Mouse (Mus musculus) midbrain, embryonic 16.5 days (tissue): Measurements from ENCODE around the gene Gpa33. TPM values are rescaled to one million over a fixed set of nuclear protein-coding genes. Genes with fewer than 3 reads are reported as not detected.
"Not testable (repeated sequence)": the region's sequence is repeated elsewhere in the genome, so short reads cannot be mapped to it uniquely, and the experiment has no call there.

Source experiments
- ATAC-seq: fragments of 200-750 bp; cut with Nextera tagmentation; 2 replicates; pipeline ENCODE4 v1.8.0; 2017; ENCODE audit warnings: moderate TSS enrichment
- H3K27ac ChIP-seq: fragments of 300-500 bp; sonication (generic); 2 replicates; pipeline ENCODE4 v1.5.1; 2014; ENCODE audit warnings: mild to moderate bottlenecking, low read length, mixed read lengths
- H3K27me3 ChIP-seq: fragments of 300-500 bp; sonication (generic); 2 replicates; pipeline ENCODE4 v1.6.1; 2014; ENCODE audit warnings: low read depth, low read length, mixed read lengths; ENCODE audit not compliant: control insufficient read depth, insufficient read depth
- H3K36me3 ChIP-seq: fragments of 300-500 bp; sonication (generic); 2 replicates; pipeline ENCODE4 v1.6.1; 2014; ENCODE audit warnings: mild to moderate bottlenecking, low read length, moderate library complexity, mixed read lengths; ENCODE audit not compliant: control insufficient read depth, insufficient read depth
- H3K4me1 ChIP-seq: fragments of 300-500 bp; sonication (generic); 2 replicates; pipeline ENCODE4 v1.6.1; 2014; ENCODE audit warnings: mild to moderate bottlenecking, low read length, mixed read lengths; ENCODE audit not compliant: control insufficient read depth, insufficient read depth
- H3K4me2 ChIP-seq: fragments of 300-500 bp; sonication (generic); 2 replicates; pipeline ENCODE4 v1.6.1; 2014; ENCODE audit warnings: mild to moderate bottlenecking, low read length, mixed read lengths
- H3K4me3 ChIP-seq: fragments of 300-500 bp; sonication (generic); 2 replicates; pipeline ENCODE4 v1.5.1; 2014; ENCODE audit warnings: low read depth, mild to moderate bottlenecking, low read length, moderate library complexity, mixed read lengths
- H3K9ac ChIP-seq: fragments of 300-500 bp; sonication (generic); 2 replicates; pipeline ENCODE4 v1.6.1; 2014; ENCODE audit warnings: low read depth, low read length, mixed read lengths
- H3K9me3 ChIP-seq: fragments of 300-500 bp; sonication (generic); replicated peaks from 2 replicates; pipeline ENCODE4 v1.6.1; 2014; ENCODE audit warnings: mild to moderate bottlenecking, low read length, mixed read lengths; ENCODE audit not compliant: control insufficient read depth, poor library complexity, severe bottlenecking
- WGBS: fragments of 180-500 bp; shearing (Covaris S2); extraction: QIAGEN DNeasy Blood & Tissue Kit; methylation state at CpG from one replicate; pipeline ENCODE4 v1.1.7; 2014; 5-methylcytosine and 5-hydroxymethylcytosine counted together
- polyA plus RNA-seq: library from polyadenylated mRNA; unstranded; fragments of >200 nt; fragmentation: Nextera tagmentation; extraction: Ambion mirVana; gene quantifications from 2 replicates; pipeline ENCODE4 v1.2.1, GENCODE M21; 2015

The Gpa33 gene
- polyA plus RNA-seq, 1 experiment from 2014 or later: 0.08 TPM

DNA sequence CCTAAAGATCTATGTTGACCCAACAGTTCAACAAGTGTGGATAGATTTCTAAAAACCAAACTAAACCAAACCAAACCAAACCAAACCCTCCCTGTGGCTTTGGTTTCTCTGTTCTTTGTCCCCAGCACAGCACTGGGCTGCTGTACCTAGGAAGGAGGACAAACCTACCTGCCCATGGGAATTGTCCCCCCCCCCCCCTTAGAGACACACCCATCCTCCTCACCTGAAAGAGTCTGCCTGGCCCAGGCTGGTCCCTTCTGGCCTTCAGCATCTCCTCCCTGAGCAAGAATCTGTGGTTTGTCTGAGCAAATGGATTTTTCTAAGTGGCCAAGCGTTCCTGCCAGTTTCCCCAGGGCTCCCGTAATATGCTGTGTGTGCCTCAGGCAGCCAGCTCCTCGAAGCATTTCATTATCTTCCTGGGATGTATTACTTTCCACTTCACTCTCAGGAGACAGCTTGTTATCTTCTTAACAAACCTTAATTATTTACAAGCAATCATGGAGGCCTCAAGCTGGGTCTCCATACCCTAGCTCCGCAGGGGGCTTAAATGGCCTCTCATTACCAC, 9.7 kb downstream of the Gpa33 start:
- Histone ChIP-seq H3K36me3 (no peaks in the 10 kb centered on the region), H3K9me3 (no peaks in the 10 kb centered on the region; the same call in 1 of the 2 replicates), H3K9ac (no peak overlapping the region), H3K4me2 (no peak overlapping the region), H3K27me3 (no peaks in the 10 kb centered on the region), H3K4me1 (no peaks in the 10 kb centered on the region; the same call in 1 of the 2 replicates), H3K4me3 (no peak overlapping the region), H3K27ac (no peak overlapping the region)
- WGBS: 35% methylated on average over 4 of the region's 4 CpGs
- no peak for ATAC-seq

DNA sequence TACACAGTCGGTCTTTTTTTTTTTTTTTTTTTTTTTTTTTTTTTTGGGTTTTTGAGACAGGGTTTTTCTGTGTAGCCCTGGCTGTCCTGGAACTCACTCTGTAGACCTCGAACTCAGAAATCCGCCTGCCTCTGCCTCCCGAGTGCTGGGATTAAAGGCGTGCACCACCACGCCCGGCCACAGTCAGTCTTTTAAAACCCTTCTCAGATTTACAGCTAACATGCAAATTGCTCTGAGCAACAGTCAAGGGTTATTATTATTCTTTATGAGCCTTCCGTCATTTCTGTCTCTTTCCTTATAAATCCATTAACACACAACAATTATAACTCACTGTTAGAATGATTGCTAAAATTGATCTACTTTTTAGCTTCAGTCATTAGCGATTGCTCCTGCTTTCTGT, 11.8 kb downstream of the Gpa33 start:
- H3K9ac ChIP-seq, H3K27me3 ChIP-seq, ATAC-seq, H3K4me3 ChIP-seq, H3K27ac ChIP-seq, H3K4me1 ChIP-seq, H3K9me3 ChIP-seq, H3K36me3 ChIP-seq, H3K4me2 ChIP-seq: not testable (repeated sequence)
- 94% methylated on average over 9 of the region's 9 CpGs for WGBS

DNA sequence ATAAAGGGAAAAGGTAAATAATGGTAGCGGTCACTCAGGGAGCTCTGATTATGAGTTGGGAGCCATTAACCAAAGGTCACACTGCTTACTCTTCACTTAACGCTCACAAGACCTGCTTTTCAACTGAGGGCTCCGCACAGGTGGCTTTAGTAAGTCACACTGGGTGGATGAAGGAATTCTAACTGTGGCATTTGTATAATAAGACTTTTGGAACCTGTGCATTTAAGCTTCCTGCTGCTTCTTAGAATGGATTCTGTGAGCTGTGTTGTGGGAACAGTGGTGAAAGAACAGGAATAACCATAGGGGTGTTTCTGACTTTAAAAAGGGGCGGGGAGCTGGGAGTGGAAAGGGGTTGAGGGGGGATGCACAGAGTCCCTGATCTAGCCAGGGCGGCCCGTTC, 12.3 kb downstream of the Gpa33 start:
- Histone ChIP-seq H3K4me3 (no peak overlapping the region), H3K4me2 (no peak overlapping the region), H3K27me3 (no peaks in the 10 kb centered on the region), H3K4me1 (no peaks in the 10 kb centered on the region; the same call in 1 of the 2 replicates), H3K27ac (no peak overlapping the region), H3K36me3 (no peaks in the 10 kb centered on the region), H3K9ac (no peak overlapping the region), H3K9me3 (no peaks in the 10 kb centered on the region; the same call in 1 of the 2 replicates)
- ATAC-seq: no peak
- 84% methylated on average over 6 of the region's 6 CpGs for WGBS

DNA sequence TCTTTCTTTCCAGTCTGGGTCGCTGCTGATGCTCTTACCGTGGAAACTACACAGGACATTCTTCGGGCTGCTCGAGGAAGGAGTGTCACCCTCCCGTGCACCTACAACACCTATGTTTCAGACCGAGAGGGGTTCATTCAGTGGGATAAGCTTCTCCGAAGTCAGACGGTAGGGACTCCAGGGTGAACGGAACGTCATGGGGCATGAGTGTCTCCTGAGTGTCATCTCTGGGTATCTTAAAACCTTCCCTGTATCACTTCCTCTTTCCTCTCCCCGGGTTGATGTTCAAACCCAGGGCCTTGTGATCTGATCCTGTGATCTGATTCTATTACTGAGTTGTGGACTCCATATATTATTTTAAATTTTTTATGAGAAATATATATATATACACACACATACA, 16.6 kb downstream of the Gpa33 start:
- Histone ChIP-seq H3K9me3 (no peaks in the 10 kb centered on the region; the same call in 1 of the 2 replicates), H3K4me1 (peaks cover 2% of the 10 kb centered on the region; the same call in 1 of the 2 replicates), H3K27me3 (no peaks in the 10 kb centered on the region), H3K4me2 (no peak overlapping the region), H3K27ac (no peak overlapping the region), H3K36me3 (no peaks in the 10 kb centered on the region), H3K9ac (no peak overlapping the region), H3K4me3 (no peak overlapping the region)
- no peak for ATAC-seq
- 87% methylated on average over 11 of the region's 11 CpGs for WGBS

- Histone ChIP-seq H3K27me3 (no peaks in the 10 kb centered on the region), H3K36me3 (no peaks in the 10 kb centered on the region), H3K4me3 (no peak overlapping the region), H3K9ac (no peak overlapping the region), H3K27ac (no peak overlapping the region), H3K9me3 (no peaks in the 10 kb centered on the region; the same call in 1 of the 2 replicates), H3K4me2 (no peak overlapping the region), H3K4me1 (peaks cover 2% of the 10 kb centered on the region; the same call in 1 of the 2 replicates)
- WGBS: 73% methylated on average over 3 of the region's 3 CpGs
- ATAC-seq: no peak
Observed at GRCm38 (mm10) chr1:166147657-166148056, 17.6 kb downstream of the Gpa33 start.

GRCm38 (mm10) chr1:166149441-166149840, 19.4 kb downstream of the Gpa33 start:
- WGBS: 91% methylated on average over 4 of the region's 4 CpGs
- Histone ChIP-seq H3K27ac (no peak overlapping the region), H3K4me2 (no peak overlapping the region), H3K4me1 (peaks cover 5% of the 10 kb centered on the region; the same call in 1 of the 2 replicates), H3K4me3 (no peak overlapping the region), H3K27me3 (no peaks in the 10 kb centered on the region), H3K9ac (no peak overlapping the region), H3K9me3 (no peaks in the 10 kb centered on the region; the same call in 1 of the 2 replicates), H3K36me3 (no peaks in the 10 kb centered on the region)
- no peak for ATAC-seq

DNA sequence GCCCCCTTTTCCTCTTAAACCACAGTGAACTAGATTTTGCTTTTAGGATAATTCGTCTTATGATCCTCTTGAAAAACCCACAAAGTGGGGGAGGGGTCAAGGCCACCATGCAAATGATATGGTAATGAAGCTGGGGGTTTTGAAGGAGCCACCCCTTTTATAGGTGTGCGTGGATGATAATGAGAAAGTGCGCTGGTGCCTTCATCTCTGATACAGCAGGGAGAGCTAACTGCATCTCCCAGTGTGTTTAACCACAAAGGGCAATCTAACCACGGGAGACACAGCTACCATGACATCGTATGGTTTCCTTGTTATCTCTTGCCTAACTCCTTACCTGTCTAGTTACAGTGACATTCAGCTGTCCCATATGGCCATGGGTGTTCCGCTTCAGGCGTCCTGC, 20.0 kb downstream of the Gpa33 start:
- no peak overlapping the region for H3K27ac ChIP-seq
- no peak overlapping the region for H3K9ac ChIP-seq
- WGBS: 83% methylated on average over 7 of the region's 7 CpGs
- no peaks in the 10 kb centered on the region for H3K9me3 ChIP-seq
- no peaks in the 10 kb centered on the region for H3K36me3 ChIP-seq
- H3K27me3 ChIP-seq: 0 out of 2 replicates have a peak, but pooled peaks cover under 1% of the 10 kb centered on the region
- H3K4me1 ChIP-seq: peaks cover 5% of the 10 kb centered on the region; the same call in 1 of the 2 replicates
- ATAC-seq: no peak
- no peak overlapping the region for H3K4me2 ChIP-seq
- no peak overlapping the region for H3K4me3 ChIP-seq

- H3K4me3 ChIP-seq: no peak overlapping the region
- WGBS: 31% methylated on average over 11 of the region's 11 CpGs
- peaks cover 7% of the 10 kb centered on the region; the same call in 1 of the 2 replicates for H3K27me3 ChIP-seq
- peaks cover 5% of the 10 kb centered on the region; the same call in 1 of the 2 replicates for H3K4me1 ChIP-seq
- no peak for ATAC-seq
- no peak overlapping the region for H3K27ac ChIP-seq
- no peaks in the 10 kb centered on the region for H3K9me3 ChIP-seq
- H3K9ac ChIP-seq: no peak overlapping the region
- H3K36me3 ChIP-seq: no peaks in the 10 kb centered on the region
- H3K4me2 ChIP-seq: no peak overlapping the region
Observed at GRCm38 (mm10) chr1:166151341-166151740, 21.3 kb downstream of the Gpa33 start.

DNA sequence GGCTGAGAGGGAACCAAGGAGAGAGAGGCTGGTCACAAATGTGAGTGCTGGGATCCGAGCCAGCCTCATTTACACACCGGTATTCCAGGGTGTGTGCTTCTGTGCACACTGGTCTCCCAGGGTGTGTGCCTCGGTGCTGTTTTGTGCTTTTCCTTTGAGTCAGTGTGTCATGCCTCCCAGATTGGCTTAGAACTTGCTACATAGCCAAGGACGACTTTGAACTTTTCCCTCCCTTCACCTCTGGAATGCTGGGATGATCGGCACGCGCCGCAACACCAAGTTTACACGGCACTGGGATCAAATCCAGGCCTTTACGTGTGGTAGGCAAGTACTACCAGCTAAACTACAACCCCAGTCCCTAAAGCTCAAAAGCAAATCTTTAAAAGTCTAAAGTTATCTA, 22.0 kb downstream of the Gpa33 start:
- H3K36me3 ChIP-seq: no peaks in the 10 kb centered on the region
- no peak overlapping the region for H3K9ac ChIP-seq
- H3K27me3 ChIP-seq: peaks cover 7% of the 10 kb centered on the region; the same call in 1 of the 2 replicates
- no peaks in the 10 kb centered on the region for H3K9me3 ChIP-seq
- peaks cover 5% of the 10 kb centered on the region; the same call in 1 of the 2 replicates for H3K4me1 ChIP-seq
- 89% methylated on average over 10 of the region's 10 CpGs for WGBS
- ATAC-seq: no peak
- H3K4me3 ChIP-seq: no peak overlapping the region
- H3K27ac ChIP-seq: no peak overlapping the region
- H3K4me2 ChIP-seq: no peak overlapping the region
